ENCODE assay signal across 9 mouse cellular contexts in the genomic region with DNA sequence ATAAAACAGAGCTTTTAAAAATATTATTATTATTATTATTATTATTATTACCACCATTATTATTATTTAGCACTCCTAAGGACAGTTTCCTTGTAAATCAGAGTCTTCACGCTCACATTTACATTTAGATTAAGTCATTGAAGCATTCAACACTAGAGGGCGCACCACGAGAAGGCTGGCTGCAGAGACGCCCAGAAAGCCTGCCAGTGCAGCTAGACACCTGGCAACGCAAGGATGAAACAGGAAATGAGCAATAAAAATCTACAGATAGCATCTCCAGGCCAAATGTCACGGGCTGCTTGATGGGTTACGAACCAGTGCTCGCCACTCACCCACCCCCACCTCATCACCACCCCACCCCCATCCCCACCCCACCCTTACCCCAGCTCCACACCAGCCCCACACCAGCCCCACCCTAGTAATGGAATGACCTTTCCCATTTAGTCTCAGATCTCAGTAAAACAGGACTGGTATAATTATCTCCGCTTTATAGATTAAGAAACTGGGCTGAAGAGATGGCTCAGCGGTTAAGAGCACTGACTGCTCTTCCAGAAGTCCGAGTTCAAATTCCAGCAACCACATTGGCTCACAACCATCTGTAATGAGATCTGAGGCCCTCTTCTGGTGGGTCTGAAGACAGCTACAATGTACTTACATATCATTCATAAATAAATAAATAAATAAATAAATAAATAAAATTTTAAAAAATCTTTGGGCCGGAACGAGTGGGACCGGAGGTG. TPM values are rescaled to one million over a fixed set of nuclear protein-coding genes. Genes with fewer than 3 reads are reported as not detected.
DNase-seq lines count a peak whose midpoint lies in the region; ATAC-seq and TF ChIP-seq lines count a peak whose summit lies in the region.
"Had no signal": no experiment of that assay in that cellular context is flagged by ENCODE, and none has a peak within 500 bp of the region (broad histone marks: within the 10 kb centered on the region; RNA-seq: fewer than 3 reads in every experiment).

No protein-coding gene starts in this region.

- peak; percentile 74; the same call in 1 of the 2 replicates for ATAC-seq in forebrain, postnatal 0 days
- ATAC-seq in hindbrain, embryonic 11.5 days (ENCODE audit: low FRiP score): peak; percentile 64

- H3K9ac ChIP-seq in forebrain, postnatal 0 days: no peak overlapping the region
- no peak overlapping the region for H3K9ac ChIP-seq in hindbrain, embryonic 11.5 days (ENCODE audit: low read depth, low read length)
- H3K9ac ChIP-seq: lung, embryonic 15.5 days had no signal

- no peaks in the 10 kb centered on the region for H3K36me3 ChIP-seq in forebrain, postnatal 0 days (ENCODE audit: insufficient read depth)
- H3K36me3 ChIP-seq in hindbrain, embryonic 11.5 days (ENCODE audit: control insufficient read depth, insufficient read depth, low read length): no peaks in the 10 kb centered on the region
- H3K36me3 ChIP-seq: lung, embryonic 15.5 days had no signal

- H3K4me3 ChIP-seq in forebrain, postnatal 0 days (ENCODE audit: low read depth, low read length): no peak overlapping the region
- no peak overlapping the region for H3K4me3 ChIP-seq in hindbrain, embryonic 11.5 days (ENCODE audit: low read depth, low read length)
- H3K4me3 ChIP-seq: lung, embryonic 15.5 days had no signal

- no peaks in the 10 kb centered on the region for H3K27me3 ChIP-seq in forebrain, postnatal 0 days (ENCODE audit: insufficient read depth, low read length)
- H3K27me3 ChIP-seq in hindbrain, embryonic 11.5 days (ENCODE audit: control insufficient read depth, insufficient read depth, low read length): no peaks in the 10 kb centered on the region
- H3K27me3 ChIP-seq: lung, embryonic 15.5 days had no signal

- no peak overlapping the region for H3K27ac ChIP-seq in forebrain, postnatal 0 days (ENCODE audit: low read depth, low read length)
- no peak overlapping the region for H3K27ac ChIP-seq in hindbrain, embryonic 11.5 days (ENCODE audit: low read depth, low read length)
- H3K27ac ChIP-seq: lung, embryonic 15.5 days had no signal

- H3K9me3 ChIP-seq in forebrain, postnatal 0 days (ENCODE audit: low read length): no peaks in the 10 kb centered on the region
- no peaks in the 10 kb centered on the region for H3K9me3 ChIP-seq in hindbrain, embryonic 11.5 days (ENCODE audit: control insufficient read depth, low read length)
- H3K9me3 ChIP-seq: lung, embryonic 15.5 days had no signal

- DNase-seq in NIH3T3 (ENCODE audit: low read depth): peak; percentile 92
- peak; percentile 83 to 85 for DNase-seq in cerebellum, adult 18-20 months
- DNase-seq in forebrain, postnatal 0 days: peak; percentile 91
- peak; percentile 88 for DNase-seq in hindbrain, embryonic 11.5 days (ENCODE audit: low spot score)
- DNase-seq in layer of hippocampus, adult 8-10 months (ENCODE audit: low spot score in 2 of 2): peak; percentile 48 to 84
- DNase-seq in lung, postnatal 4 days: peak; percentile 74 to 86
- DNase-seq in right cerebral cortex, adult 2 months (ENCODE audit: low spot score in 2 of 2): peak; percentile 79 to 87
- DNase-seq in urinary bladder, postnatal 14 days (ENCODE audit: low spot score): peak; percentile 87

- H3K4me2 ChIP-seq in forebrain, postnatal 0 days (ENCODE audit: low read depth): no peak overlapping the region
- H3K4me2 ChIP-seq in hindbrain, embryonic 11.5 days (replicated peaks; ENCODE audit: low read depth, low read length): no peak overlapping the region
- H3K4me2 ChIP-seq: lung, embryonic 15.5 days had no signal

- TF ChIP-seq CTCF in forebrain, postnatal 0 days (IDR thresholded peaks at IDR 0.05; ENCODE audit: low read depth): peak; percentile 86

- WGBS in forebrain, postnatal 0 days: 31% methylated on average over 14 of the region's 14 CpGs
- WGBS in hindbrain, embryonic 11.5 days: 29% methylated on average over 14 of the region's 14 CpGs

- H3K4me1 ChIP-seq in forebrain, postnatal 0 days (ENCODE audit: insufficient read depth): no peaks in the 10 kb centered on the region
- 0 out of 2 replicates have a peak, but pooled peaks cover 2% of the 10 kb centered on the region for H3K4me1 ChIP-seq in hindbrain, embryonic 11.5 days (replicated peaks; ENCODE audit: control insufficient read depth, insufficient read depth, low read length)

RNA-seq across cellular contexts. Expression of gene Lrrc8d, which starts 14.7 kb away (rescaled TPM):
- 11.8 and 16.8 TPM in 2 replicates for total RNA-seq in forebrain, postnatal 0 days (2014; rRNA removed)
- polyA plus RNA-seq in forebrain, postnatal 0 days (2015; fragmentation: Nextera tagmentation; extraction: Ambion mirVana): 25.6 and 37.2 TPM in 2 replicates
- 24.7 and 25.1 TPM in 2 replicates for polyA plus RNA-seq in hindbrain, embryonic 11.5 days (2014; fragmentation: Nextera tagmentation; extraction: Ambion mirVana)
- total RNA-seq in layer of hippocampus, adult 8-10 months (2022): 10 to 100 TPM; 45.1 to 57.8 (median 50.1) TPM
